Mouse (Mus musculus) midbrain, embryonic 16.5 days (tissue): ENCODE results near the gene Eci1. TPM values are rescaled to one million over a fixed set of nuclear protein-coding genes. Genes with fewer than 3 reads are reported as not detected.

Source experiments
- ATAC-seq: fragments of 200-750 bp; cut with Nextera tagmentation; 2 replicates; pipeline ENCODE4 v1.8.0; 2017; ENCODE audit warnings: moderate TSS enrichment
- H3K27ac ChIP-seq: fragments of 300-500 bp; sonication (generic); 2 replicates; pipeline ENCODE4 v1.5.1; 2014; ENCODE audit warnings: mild to moderate bottlenecking, low read length, mixed read lengths
- H3K27me3 ChIP-seq: fragments of 300-500 bp; sonication (generic); 2 replicates; pipeline ENCODE4 v1.6.1; 2014; ENCODE audit warnings: low read depth, low read length, mixed read lengths; ENCODE audit not compliant: control insufficient read depth, insufficient read depth
- H3K36me3 ChIP-seq: fragments of 300-500 bp; sonication (generic); 2 replicates; pipeline ENCODE4 v1.6.1; 2014; ENCODE audit warnings: mild to moderate bottlenecking, low read length, moderate library complexity, mixed read lengths; ENCODE audit not compliant: control insufficient read depth, insufficient read depth
- H3K4me1 ChIP-seq: fragments of 300-500 bp; sonication (generic); 2 replicates; pipeline ENCODE4 v1.6.1; 2014; ENCODE audit warnings: mild to moderate bottlenecking, low read length, mixed read lengths; ENCODE audit not compliant: control insufficient read depth, insufficient read depth
- H3K4me2 ChIP-seq: fragments of 300-500 bp; sonication (generic); 2 replicates; pipeline ENCODE4 v1.6.1; 2014; ENCODE audit warnings: mild to moderate bottlenecking, low read length, mixed read lengths
- H3K4me3 ChIP-seq: fragments of 300-500 bp; sonication (generic); 2 replicates; pipeline ENCODE4 v1.5.1; 2014; ENCODE audit warnings: low read depth, mild to moderate bottlenecking, low read length, moderate library complexity, mixed read lengths
- H3K9ac ChIP-seq: fragments of 300-500 bp; sonication (generic); 2 replicates; pipeline ENCODE4 v1.6.1; 2014; ENCODE audit warnings: low read depth, low read length, mixed read lengths
- H3K9me3 ChIP-seq: fragments of 300-500 bp; sonication (generic); replicated peaks from 2 replicates; pipeline ENCODE4 v1.6.1; 2014; ENCODE audit warnings: mild to moderate bottlenecking, low read length, mixed read lengths; ENCODE audit not compliant: control insufficient read depth, poor library complexity, severe bottlenecking
- WGBS: fragments of 180-500 bp; shearing (Covaris S2); extraction: QIAGEN DNeasy Blood & Tissue Kit; methylation state at CpG from one replicate; pipeline ENCODE4 v1.1.7; 2014; 5-methylcytosine and 5-hydroxymethylcytosine counted together
- polyA plus RNA-seq: library from polyadenylated mRNA; unstranded; fragments of >200 nt; fragmentation: Nextera tagmentation; extraction: Ambion mirVana; gene quantifications from 2 replicates; pipeline ENCODE4 v1.2.1, GENCODE M21; 2015

Eci1 gene
- polyA plus RNA-seq, result 34.2 and 34.4 TPM in 2 replicates

DNA sequence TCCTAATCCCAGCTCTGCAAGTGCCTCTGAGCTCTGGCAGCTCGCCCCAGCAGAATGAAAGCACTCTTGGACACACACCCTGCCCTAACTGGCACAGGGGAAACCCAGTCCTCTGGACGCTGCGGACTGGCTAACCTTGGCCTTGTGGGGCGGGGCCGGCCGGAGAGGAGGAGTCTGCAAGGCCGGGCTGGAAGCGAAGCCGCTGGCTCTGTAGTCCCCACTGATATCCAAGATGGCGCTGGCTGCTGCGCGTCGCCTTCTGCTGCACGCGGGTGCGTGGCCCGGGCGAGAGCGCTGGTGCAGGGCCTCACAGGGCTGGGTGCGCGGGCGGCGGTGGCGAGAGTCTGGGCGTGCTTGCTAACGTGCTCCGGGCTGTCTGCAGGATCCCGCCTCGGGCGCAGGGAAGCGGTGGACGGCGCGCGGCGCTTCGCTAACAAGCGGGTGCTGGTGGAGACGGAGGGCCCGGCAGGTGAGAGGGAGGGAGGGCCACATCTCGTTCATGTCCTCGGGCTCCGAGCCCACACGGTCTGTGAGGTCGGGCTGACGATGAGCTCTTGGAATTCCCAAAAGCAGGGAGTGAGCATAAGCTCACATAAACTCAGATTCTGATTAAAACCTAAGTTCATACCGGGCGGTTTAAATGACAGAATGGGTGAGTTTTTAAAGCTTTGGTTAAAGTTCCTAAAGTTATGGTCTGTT, at the start of gene Eci1:
Eci1 (plus strand) TSS at position 171 of the 699 bp plus-strand sequence.
- H3K4me3 ChIP-seq, result peak within 1 kb of the TSS; percentile 65
- H3K4me1 ChIP-seq, result peaks cover 11% of the 10 kb centered on the region; the same call in 1 of the 2 replicates
- H3K9ac ChIP-seq, result peak within 1 kb of the TSS; percentile 88
- no peaks in the 10 kb centered on the region for H3K9me3 ChIP-seq
- H3K27me3 ChIP-seq, result no peaks in the 10 kb centered on the region
- peaks cover 21% of the 10 kb centered on the region for H3K36me3 ChIP-seq
- H3K4me2 ChIP-seq, result peak within 1 kb of the TSS; percentile 68
- peak within 1 kb of the TSS; percentile 92 for H3K27ac ChIP-seq
- peak; percentile 95 for ATAC-seq
- under 1% methylated on average over 45 of the region's 48 CpGs for WGBS

DNA sequence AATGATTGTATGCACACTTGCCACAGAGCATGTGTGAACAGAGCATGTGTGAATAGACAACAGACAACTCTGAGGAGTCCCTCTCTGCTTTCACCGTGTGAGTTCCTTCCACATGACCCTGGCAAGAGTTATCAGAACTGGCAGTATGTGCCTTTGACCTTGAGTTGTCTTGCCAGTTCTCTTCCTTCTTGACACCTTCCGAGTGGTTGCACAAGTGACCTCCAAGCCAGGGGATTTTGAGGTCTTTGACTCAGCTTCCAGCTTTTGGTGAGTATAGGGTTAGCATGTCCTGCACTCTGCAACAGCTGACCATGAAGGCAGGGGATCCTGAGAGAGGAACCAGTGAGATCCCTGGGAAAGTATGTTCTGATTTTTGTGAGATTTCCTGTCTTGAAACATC, 47.9 kb upstream of the Eci1 start:
- Histone ChIP-seq H3K9me3 (no peaks in the 10 kb centered on the region), H3K4me2 (no peak overlapping the region), H3K9ac (no peak overlapping the region), H3K27me3 (no peaks in the 10 kb centered on the region), H3K36me3 (peaks cover 41% of the 10 kb centered on the region), H3K27ac (no peak overlapping the region), H3K4me3 (no peak overlapping the region), H3K4me1 (no peaks in the 10 kb centered on the region)
- WGBS, result 94% methylated on average over 2 of the region's 2 CpGs
- ATAC-seq, result no peak

DNA sequence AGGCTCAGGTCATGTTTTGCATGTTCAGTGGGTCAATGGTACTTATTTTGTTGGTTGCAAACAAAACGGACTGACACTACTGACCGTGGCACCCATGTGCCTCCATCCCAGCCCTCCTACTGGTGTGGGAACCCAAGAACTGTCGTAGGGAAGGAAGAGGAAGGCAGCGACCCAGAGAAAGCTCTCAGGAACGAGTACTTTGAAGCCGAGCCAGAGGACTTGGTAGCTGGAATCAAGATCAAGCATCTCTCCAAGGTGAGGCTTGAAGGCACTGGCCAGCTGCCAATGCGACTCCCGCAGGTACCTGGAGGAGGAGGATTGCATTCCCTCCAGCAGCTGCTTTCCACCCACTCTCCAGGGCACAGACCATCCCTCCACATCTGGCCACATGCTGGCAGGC, 42.7 kb upstream of the Eci1 start:
- Histone ChIP-seq H3K27ac (no peak overlapping the region), H3K4me2 (no peak overlapping the region), H3K9me3 (no peaks in the 10 kb centered on the region), H3K4me1 (no peaks in the 10 kb centered on the region), H3K27me3 (no peaks in the 10 kb centered on the region), H3K4me3 (no peak overlapping the region), H3K9ac (no peak overlapping the region), H3K36me3 (peaks cover 40% of the 10 kb centered on the region)
- ATAC-seq, result no peak
- WGBS, result 81% methylated on average over 8 of the region's 8 CpGs

DNA sequence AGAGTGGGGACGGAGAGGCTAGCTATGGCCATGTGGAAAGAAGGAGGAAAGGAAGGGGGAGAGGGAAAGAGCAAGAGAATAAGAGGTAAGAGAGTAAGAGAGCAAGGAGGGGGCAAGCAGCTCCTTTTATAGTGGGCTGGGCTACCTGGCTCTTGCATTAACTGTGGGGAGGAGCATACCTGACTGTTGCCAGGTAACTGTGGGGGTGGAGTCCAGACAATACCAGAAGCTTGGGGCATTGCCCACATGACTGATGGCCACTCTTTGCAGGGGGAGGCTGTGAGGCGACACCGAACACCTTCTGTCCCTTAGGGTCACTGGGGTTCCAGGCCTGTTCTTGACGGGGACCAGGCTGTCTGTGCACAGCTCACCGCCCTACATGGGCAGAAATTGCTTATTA, 37.7 kb upstream of the Eci1 start:
- H3K36me3 ChIP-seq, result peaks cover 41% of the 10 kb centered on the region
- H3K9me3 ChIP-seq, result no peaks in the 10 kb centered on the region
- no peaks in the 10 kb centered on the region for H3K4me1 ChIP-seq
- H3K4me2 ChIP-seq, result no peak overlapping the region
- no peak overlapping the region for H3K27ac ChIP-seq
- no peak for ATAC-seq
- WGBS, result 89% methylated on average over 5 of the region's 5 CpGs
- no peak overlapping the region for H3K4me3 ChIP-seq
- H3K9ac ChIP-seq, result no peak overlapping the region
- H3K27me3 ChIP-seq, result no peaks in the 10 kb centered on the region

DNA sequence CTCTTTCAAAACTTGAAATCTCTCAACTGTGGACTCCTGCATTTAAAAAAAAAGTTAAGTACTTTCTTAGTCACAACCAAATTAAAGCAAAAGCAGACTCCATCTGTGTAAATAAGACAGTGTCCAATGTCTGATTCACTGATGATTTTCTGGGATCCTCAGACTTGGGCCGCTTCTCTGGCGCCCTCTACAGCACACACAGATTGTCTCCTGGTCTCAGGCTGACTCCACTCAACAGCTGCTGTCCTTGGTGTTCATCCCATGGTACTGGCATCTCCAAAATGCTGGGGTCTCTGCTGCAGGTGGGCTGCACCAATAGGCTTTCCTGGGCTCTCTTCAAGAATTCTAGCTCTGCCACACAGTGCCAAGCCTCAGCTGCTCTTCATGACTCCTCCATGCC, 36.6 kb upstream of the Eci1 start:
- Histone ChIP-seq H3K9ac (no peak overlapping the region), H3K4me2 (no peak overlapping the region), H3K27ac (no peak overlapping the region), H3K4me1 (no peaks in the 10 kb centered on the region), H3K9me3 (no peaks in the 10 kb centered on the region), H3K4me3 (no peak overlapping the region), H3K27me3 (no peaks in the 10 kb centered on the region), H3K36me3 (peaks cover 38% of the 10 kb centered on the region)
- no peak for ATAC-seq
- 5% methylated on average over 2 of the region's 2 CpGs for WGBS

DNA sequence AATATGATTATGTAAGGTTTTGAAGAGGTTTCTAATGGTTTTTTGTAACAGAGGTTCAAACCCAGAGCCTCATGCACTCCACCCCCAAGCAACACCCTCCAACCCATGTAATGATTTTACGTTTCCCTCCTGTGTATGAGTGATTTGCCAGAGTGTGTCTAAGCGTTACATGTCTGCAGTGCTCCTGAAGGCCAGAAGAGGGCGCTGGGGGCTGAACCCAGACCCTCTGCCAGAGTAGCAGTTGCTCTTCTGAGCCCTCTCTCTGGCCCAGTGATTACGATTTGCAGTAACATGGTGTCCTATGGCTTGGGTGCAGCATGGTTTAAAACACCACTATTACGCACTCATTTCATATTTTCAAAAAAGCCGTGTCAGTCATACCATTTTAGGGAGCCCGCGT, 35.3 kb upstream of the Eci1 start:
- no peaks in the 10 kb centered on the region for H3K4me1 ChIP-seq
- no peak overlapping the region for H3K27ac ChIP-seq
- H3K4me2 ChIP-seq, result no peak overlapping the region
- H3K27me3 ChIP-seq, result no peaks in the 10 kb centered on the region
- 67% methylated on average over 8 of the region's 8 CpGs for WGBS
- no peaks in the 10 kb centered on the region for H3K9me3 ChIP-seq
- ATAC-seq, result no peak
- no peak overlapping the region for H3K4me3 ChIP-seq
- H3K36me3 ChIP-seq, result peaks cover 32% of the 10 kb centered on the region
- H3K9ac ChIP-seq, result no peak overlapping the region

DNA sequence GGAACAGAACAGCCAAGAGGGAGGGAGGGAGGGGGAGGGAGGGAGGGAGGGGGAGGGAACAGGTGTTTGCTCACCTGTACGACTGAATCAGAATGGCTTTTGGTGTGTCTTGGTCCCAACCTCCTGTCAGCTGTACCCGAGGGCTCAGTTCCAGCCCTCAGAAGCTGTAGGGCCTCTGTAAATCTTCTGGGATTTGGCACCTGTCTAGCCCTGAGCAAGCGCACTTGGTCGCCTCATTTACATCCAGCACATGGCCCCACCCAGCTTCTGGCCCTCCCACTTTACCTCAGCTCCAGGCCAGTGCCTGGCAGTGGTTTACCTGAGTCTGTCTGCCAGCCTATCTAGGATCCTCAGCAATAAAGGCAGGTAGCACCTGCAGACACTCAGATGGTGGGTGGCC, 32.9 kb upstream of the Eci1 start:
- no peak overlapping the region for H3K27ac ChIP-seq
- no peaks in the 10 kb centered on the region for H3K9me3 ChIP-seq
- H3K27me3 ChIP-seq, result no peaks in the 10 kb centered on the region
- no peaks in the 10 kb centered on the region for H3K4me1 ChIP-seq
- H3K4me3 ChIP-seq, result no peak overlapping the region
- peaks cover 30% of the 10 kb centered on the region for H3K36me3 ChIP-seq
- WGBS, result 44% methylated on average over 4 of the region's 4 CpGs
- H3K4me2 ChIP-seq, result no peak overlapping the region
- ATAC-seq, result no peak
- H3K9ac ChIP-seq, result no peak overlapping the region

DNA sequence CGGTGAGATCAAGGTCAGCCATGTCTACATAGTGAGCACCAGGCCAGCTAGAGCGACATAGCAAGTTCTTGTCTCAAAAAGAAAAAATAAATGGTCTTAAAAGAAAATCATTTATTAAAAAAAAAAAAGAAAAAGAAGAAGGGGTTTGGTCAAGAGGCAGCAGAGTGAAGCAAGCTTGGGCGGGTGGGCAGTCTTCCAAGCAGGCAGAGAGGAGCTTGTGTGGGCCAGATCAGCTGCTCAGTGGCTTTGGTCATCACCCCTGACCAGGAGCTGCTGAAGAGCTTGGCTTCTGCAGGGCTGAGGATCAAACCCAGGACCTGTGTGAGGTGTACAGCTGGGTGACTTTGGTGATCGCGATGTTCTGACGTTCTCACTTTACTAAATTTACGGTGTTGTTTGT, 32.0 kb upstream of the Eci1 start:
- peaks cover 33% of the 10 kb centered on the region for H3K36me3 ChIP-seq
- no peaks in the 10 kb centered on the region for H3K9me3 ChIP-seq
- 92% methylated on average over 7 of the region's 7 CpGs for WGBS
- no peak for ATAC-seq
- no peak overlapping the region for H3K4me3 ChIP-seq
- H3K4me2 ChIP-seq, result no peak overlapping the region
- H3K27me3 ChIP-seq, result no peaks in the 10 kb centered on the region
- no peak overlapping the region for H3K27ac ChIP-seq
- H3K9ac ChIP-seq, result no peak overlapping the region
- no peaks in the 10 kb centered on the region for H3K4me1 ChIP-seq

DNA sequence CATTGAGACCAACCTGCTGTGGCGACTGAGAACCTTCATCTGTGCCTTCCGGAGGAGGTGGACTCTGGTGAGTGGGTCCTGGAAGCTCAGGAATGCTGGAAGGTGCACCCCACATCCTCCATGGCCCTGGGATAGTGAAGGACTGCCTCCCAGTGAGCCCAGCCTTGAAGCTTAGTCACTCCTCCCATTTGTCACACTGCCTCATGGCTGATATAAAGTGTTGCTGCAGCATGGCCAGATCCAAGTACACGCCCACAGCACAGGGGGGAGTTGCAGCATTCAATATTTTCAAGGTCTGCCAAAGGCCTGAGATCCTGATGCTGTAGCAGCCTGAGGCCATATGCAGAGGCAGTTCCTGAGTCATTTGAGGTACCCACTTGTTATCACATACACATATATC, 24.1 kb upstream of the Eci1 start:
- no peak overlapping the region for H3K4me2 ChIP-seq
- H3K4me3 ChIP-seq, result no peak overlapping the region
- no peaks in the 10 kb centered on the region for H3K9me3 ChIP-seq
- 79% methylated on average over 3 of the region's 3 CpGs for WGBS
- H3K27me3 ChIP-seq, result no peaks in the 10 kb centered on the region
- no peak for ATAC-seq
- H3K36me3 ChIP-seq, result peaks cover 46% of the 10 kb centered on the region
- H3K27ac ChIP-seq, result no peak overlapping the region
- no peaks in the 10 kb centered on the region for H3K4me1 ChIP-seq
- H3K9ac ChIP-seq, result no peak overlapping the region
